Mouse (Mus musculus) lung, postnatal 25 days (tissue): Measurements from ENCODE around the gene Adam8.

Experiments used
- DNase-seq: peaks from one replicate; pipeline ENCODE4 v3.0.0; 2022; ENCODE audit warnings: low spot score

Adam8 gene

GRCm38 (mm10) chr7:139979011-139979719 is 13.2 kb downstream of the Adam8 start:
- no peak for DNase-seq

GRCm38 (mm10) chr7:139978278-139978892 is 14.0 kb downstream of the Adam8 start, which contains the start of gene 6430531B16Rik:
6430531B16Rik (minus strand) TSS chr7:139978755.
- peak; percentile 78 for DNase-seq

DNA sequence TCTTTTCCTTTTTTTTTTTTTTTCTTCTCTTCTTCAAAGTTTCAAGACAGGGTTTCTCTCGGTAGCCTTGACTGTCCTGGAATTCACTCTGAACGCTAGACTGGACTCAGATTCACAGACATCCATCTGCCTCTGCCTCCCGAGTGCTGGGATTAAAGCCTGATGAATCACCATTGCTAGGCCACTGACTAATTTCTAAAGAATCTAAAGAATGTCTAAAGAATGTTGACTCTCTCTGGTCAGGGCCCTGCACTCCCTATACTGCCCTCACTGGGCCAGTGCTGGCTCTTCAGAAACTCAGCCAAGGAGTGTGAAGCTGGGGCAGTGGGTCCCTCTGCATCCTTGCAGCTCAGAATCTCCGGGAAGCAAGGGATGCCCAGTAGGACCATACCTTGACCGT is 16.9 kb downstream of the Adam8 start:
- no peak for DNase-seq

DNA sequence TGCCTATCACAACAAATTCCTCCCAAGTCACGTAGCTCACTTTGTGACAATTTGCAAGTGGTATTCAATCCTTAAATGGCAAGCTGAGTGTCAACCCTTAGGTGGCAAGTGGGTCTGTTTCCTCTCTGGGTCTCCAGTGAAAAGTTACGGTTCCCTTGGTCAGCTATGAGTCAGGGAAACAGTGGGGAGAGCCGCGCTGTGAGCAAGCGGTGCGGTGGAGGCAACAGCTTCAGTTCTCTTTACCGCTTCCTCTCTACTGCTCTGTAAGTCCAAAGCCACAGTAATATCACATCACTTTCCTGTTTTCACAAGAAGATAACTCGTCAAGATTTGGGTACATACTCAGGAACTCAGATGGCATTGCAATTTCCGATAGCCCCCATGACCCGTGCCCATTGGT is 18.1 kb downstream of the Adam8 start:
- DNase-seq: peak; percentile 34

GRCm38 (mm10) chr7:139972923-139973331 is 19.4 kb downstream of the Adam8 start:
- DNase-seq: no peak

- DNase-seq: no peak
Observed at GRCm38 (mm10) chr7:139971436-139971835, 20.9 kb downstream of the Adam8 start.

DNA sequence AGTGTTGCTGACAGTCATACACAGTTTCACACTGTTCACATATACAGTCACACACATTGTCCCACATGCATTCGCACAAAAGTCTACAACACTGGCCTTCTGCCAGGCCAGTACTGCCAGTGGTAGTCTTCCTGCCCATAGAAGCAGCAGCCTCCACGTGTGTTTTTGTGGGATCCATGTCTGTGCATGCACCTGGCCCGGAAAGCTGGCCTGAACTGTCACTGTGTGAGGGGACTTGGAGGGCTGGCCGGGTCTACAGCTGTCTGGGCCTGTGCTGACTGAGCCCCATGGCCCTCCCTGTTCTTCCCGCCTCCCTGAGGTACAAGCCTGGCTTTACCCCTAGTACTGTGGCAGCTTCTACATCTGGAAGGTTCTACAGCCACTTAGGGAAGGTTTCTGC is 21.4 kb downstream of the Adam8 start:
- DNase-seq: no peak

DNA sequence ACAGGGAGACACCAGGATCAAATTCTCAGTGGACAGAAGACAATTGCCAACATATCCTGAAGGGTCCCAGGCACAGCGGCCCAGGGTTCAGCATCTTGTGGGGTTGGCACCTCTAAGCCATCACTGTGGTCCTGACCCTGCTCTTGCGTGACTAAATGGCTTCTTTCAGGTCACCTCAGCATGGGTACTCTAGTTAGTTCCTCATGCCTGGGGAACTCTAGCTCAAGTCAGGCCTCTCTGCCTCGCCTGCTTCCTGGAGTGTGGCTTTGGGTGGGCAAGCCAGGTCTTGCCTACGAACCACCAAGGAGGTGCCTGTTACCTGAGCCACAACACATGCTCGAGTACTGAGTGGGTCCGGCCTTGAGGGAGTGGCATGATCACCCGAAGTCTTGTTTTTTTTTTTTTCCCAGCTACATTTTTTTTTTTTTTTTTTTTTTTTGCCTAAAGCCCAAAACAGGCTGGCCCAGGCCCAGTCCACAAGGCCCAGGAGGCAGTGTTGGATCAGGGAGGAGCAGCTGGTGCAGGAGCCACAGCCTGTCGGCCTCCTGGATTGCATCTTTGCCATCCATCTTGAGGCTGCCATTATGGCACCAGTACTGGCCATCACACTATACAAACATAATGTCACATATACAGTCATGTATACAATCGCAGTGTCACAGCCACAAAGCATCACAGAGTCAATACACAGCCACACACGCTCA is 22.0 kb downstream of the Adam8 start:
- no peak for DNase-seq

DNA sequence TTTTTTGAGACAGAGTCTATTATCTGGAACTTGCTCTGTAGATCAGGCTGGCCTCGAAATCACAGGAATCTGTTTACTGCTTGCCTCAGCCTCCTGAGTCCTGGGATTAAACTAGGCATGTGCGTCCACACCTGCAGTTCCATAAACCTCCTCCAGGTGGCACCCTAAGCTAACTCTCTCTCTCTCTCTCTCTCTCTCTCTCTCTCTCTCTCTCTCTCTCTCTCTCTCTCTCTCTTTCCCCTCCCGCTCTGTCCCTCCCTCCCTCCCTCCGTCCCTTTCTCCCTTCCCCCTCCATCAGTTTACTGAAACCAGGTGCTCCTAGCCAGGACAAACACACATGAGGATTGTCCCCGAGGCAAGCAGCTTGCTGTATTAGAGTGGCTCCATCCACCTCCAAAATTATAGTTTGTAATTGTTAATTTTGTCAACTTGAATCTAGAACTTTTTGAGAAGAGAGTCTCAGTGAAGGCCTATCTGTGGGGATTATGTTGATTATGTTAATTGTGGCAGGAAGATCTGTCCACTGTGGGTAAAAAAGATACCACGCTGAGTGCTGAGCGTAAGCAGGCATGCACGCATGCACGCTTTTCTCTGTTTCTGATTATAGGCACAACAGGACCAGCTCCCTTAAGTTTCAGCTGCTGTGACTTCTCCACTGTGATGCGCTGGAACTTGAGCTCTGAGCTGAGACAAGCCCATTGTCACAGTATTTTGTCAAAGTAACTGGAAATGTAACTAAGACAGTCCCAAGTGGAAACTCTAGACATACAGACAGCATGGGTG is 22.8 kb downstream of the Adam8 start:
- peak; percentile 75 for DNase-seq

DNA sequence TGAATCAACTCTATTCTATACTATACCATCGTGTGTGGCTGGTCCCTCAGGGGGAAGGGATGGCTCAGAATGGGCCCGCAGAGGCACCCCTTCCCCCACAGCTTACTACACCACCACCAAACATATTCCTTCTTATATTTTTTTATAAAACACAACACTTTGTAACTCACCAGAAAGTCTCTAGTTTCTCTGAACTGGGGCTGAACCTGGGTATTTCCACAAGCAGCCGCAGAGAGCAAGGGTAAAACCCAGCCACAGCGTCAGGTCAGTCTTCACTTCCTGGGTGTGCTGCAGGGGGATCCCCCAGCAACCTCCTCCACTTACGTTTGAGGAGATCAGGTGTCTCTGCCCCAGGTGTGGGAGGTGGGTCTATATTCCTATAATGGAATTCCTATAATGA is 23.9 kb downstream of the Adam8 start:
- DNase-seq: no peak

- no peak for DNase-seq
Observed at GRCm38 (mm10) chr7:139967175-139967574, 25.2 kb downstream of the Adam8 start.

DNA sequence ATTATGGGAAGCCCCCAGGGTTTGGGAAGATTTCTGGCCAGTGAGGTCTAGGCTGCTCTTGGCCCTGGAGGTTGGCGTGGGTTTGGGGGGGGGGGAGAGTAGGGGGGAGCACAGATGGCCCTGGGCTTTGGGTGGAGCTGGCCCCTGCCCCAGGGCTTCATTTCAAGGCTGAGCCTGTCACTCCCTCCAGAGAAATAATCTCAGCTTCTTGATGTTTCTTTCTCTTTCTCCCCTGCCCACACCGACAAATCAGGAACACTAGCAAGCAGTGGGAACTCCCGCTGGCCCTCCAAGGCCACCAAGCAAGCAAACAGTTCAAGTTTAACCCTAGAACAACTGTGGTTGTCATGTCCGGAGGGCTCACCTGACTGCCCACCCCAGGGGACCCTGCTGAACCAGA is 28.5 kb downstream of the Adam8 start:
- no peak for DNase-seq

DNA sequence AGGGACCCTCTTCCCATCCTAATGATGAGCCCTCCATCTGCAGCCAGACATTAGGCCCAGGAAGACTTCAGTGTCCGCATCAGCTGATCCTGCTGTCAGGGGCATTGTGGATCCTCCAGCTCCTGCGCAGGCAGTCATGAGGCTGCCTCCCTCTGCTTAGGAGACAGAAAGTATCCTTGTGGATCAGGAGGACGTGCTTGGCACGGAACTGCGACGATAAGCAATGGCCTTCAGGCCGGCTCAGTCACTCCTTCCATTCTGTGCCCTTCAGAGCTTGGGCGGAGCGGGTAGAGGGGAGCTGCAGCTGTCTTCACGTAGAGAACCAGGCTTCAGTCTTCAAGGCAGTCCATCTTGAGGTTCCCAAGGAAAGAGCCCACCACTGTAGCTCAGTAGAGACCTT is 31.2 kb downstream of the Adam8 start:
- no peak for DNase-seq

- DNase-seq: no peak
Observed at GRCm38 (mm10) chr7:139957958-139958357, 34.4 kb downstream of the Adam8 start.

DNA sequence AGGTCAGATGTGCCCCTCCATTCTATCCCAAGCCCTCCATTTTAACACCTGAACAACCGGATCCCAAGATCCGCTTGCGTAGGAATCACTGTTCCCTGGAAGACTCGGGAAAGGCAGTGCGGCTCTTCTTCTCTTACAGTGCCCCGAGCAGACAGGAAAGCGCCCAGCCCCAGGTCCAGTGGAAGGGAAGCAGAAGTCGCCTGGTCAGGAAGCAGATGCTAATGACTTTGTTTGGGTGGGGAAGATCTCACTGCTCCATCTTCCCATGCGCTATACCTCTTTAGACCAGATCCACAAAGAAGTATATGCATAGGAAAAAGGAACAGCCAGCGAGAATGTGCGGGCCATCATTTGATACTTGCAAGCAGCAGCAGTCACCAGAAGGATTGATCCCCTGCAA is 34.9 kb downstream of the Adam8 start:
- DNase-seq: no peak

DNA sequence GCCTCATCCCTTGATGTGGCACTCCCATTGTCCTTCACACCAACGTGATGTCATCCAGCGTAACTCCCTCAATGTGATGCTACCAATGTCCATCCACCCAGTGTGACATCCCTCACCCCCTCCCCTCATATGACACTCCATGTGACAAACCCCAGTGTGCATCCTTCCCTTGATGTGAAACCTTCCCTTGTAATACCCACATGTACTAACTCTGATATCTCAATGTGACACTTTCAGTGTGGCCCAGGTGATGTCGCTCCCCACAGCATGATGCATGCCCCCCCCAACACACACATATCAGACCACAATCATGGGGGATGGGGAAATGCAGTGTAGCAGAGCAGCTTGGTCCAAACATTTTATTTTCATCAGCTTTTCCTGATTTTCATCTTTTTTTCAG is 35.7 kb downstream of the Adam8 start:
- DNase-seq: no peak

- DNase-seq: no peak
Observed at GRCm38 (mm10) chr7:139955505-139955904, 36.9 kb downstream of the Adam8 start.

DNA sequence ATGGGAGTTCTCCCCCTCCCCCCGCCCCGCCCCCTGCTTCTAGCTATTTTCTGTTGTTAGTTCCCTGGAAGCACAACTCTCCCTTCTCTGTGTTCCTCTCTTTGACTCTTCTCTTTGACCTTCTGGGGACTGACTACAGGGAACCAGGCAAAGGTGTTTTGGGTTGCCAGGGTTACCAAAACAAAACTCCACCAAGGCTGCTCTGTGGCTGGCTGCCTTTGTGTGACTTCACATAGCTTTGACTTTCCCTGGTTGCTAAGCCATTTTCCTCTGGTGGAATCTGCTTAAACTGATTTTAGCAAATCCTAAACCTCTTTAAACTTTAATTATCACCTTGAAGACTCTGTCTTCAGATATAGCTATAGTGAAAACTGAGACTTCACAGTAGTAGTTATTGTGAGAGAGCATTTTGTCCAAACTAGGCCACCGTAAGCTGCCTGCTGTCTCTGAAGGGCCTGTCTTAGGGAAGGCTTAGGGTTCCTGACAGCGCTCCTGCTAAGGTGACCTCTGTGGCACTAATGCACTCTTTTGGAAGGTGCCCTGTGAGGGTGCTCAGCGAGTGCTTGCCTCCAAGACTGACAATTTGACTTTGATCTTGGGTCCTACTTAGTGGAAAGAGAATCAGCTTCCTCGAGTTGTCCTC is 40.2 kb downstream of the Adam8 start:
- no peak for DNase-seq

DNA sequence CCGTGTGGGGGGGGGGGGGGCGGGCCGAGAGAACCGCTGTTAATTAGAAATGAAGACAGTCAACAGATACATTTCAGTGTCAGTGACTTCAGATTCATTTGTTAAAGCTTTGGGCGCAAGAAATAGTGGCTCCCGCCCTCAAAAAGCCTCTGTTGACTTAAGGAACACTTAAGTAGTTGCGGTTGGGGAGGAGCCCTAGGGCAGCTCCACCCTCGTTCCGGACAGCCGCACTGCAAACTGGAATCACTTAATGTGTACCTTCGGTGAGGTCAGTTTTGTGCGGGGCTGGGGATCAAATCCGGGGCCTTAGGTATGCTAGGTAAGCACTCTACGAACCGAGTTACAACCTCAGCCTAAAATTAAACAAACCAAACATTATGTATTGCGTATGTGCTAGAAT is 41.3 kb downstream of the Adam8 start:
- peak; percentile 56 for DNase-seq

DNA sequence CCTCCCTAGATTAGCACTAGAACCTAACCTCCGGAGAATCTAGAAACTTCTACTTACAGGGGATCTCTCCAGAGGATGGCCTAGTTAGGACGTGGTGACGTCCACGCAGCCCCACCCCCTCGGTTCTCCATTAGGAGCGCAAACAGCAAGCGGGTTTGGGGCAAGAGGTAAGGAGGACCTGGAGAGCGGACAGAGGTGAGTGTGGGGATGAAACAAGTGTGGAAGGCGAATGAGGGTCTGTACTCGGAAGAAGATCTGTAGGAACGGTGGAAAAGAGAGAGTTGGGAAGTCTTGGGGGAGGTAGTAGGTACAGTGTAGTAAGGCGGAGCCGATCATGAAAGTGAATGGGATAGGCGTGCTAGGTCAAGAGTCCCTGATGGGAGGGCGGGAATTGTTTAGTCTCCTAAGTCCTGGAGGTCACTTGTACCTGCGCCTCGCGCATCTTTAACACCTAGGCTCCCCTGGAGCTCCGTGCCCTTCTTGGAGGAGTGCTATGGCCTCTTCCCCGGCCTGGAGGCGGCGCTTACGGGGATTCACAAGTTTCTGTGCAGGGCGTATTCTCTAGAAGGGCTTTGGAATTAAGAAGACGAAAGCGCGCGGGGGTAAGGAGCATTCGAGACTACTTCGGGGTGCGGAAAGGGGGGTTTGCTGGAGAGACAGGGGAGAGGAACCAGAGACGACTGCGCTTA is 41.9 kb downstream of the Adam8 start:
- DNase-seq: peak; percentile 30

DNA sequence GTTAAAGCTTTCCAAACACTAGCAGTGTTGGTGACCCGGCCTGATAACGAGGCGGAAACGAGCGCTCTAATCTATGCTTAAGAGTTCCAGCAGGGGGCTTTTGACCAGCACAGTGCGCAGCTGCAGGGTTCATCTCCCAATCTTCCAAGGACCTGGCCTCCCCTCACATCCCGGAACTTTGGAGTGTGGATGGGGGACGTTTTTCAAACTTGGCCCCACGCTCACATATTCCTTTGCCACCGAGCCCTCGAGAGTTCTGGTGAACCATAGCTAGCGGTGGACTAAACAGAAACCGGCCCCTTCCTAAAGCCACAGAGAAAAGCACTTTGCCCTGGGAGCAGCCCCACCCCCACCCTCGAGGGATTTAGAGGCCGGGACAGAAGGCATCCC is 42.5 kb downstream of the Adam8 start:
- peak; percentile 52 for DNase-seq
